Mouse (Mus musculus) lung, postnatal 10 days (tissue): ENCODE data around the gene Bloc1s2.
"Not testable (repeated sequence)": the region's sequence is repeated elsewhere in the genome, so short reads cannot be mapped to it uniquely, and the experiment has no call there.

Source experiments
- DNase-seq: peaks from one replicate; pipeline ENCODE4 v3.0.0; 2021

Bloc1s2 gene

GRCm38 (mm10) chr19:44121137-44121536, 25.1 kb downstream of the Bloc1s2 start:
- no peak for DNase-seq

- not testable (repeated sequence) for DNase-seq
Observed at GRCm38 (mm10) chr19:44120686-44121085, 25.6 kb downstream of the Bloc1s2 start.

GRCm38 (mm10) chr19:44117793-44118192, 28.5 kb downstream of the Bloc1s2 start:
- no peak for DNase-seq

- no peak for DNase-seq
Observed at GRCm38 (mm10) chr19:44111706-44112105, 34.5 kb downstream of the Bloc1s2 start.

GRCm38 (mm10) chr19:44110356-44110755, 35.9 kb downstream of the Bloc1s2 start:
- DNase-seq = no peak

- peak; percentile 49 for DNase-seq
Observed at GRCm38 (mm10) chr19:44108996-44109395, 37.2 kb downstream of the Bloc1s2 start.

- no peak for DNase-seq
Observed at GRCm38 (mm10) chr19:44107661-44108521, 38.4 kb downstream of the Bloc1s2 start.

GRCm38 (mm10) chr19:44106831-44107660, 39.2 kb downstream of the Bloc1s2 start, which contains the start of gene Chuk:
TSS of gene Chuk (minus strand) at chr19:44107480.
- peak; percentile 98 for DNase-seq

- DNase-seq = no peak
Observed at GRCm38 (mm10) chr19:44104393-44104792, 41.9 kb downstream of the Bloc1s2 start.

- DNase-seq = no peak
Observed at GRCm38 (mm10) chr19:44103001-44103400, 43.2 kb downstream of the Bloc1s2 start.

- no peak for DNase-seq
Observed at GRCm38 (mm10) chr19:44100840-44101239, 45.4 kb downstream of the Bloc1s2 start.
